Mouse (Mus musculus): ENCODE data around the gene Tmem189. TPM values are rescaled to one million over a fixed set of nuclear protein-coding genes. Genes with fewer than 3 reads are reported as not detected.

Gene Tmem189
- polyA plus RNA-seq, 1 experiment from 2014 or later: 35.5 TPM

GRCm38 (mm10) chr2:167695491-167695890, 5.9 kb upstream of the Tmem189 start:
- Histone ChIP-seq H3K27ac (replicated peaks; ENCODE audit: low read depth, low read length) (0 out of 2 replicates have a peak overlapping the region, but pooled peaks have one; percentile 3), H3K4me3 (ENCODE audit: low read depth, low read length) (no peak overlapping the region), H3K36me3 (ENCODE audit: control insufficient read depth, insufficient read depth, low read length) (no peaks in the 10 kb centered on the region), H3K27me3 (ENCODE audit: control insufficient read depth, insufficient read depth, low read length) (peaks cover 5% of the 10 kb centered on the region), H3K4me2 (ENCODE audit: low read depth, severe bottlenecking) (no peak overlapping the region), H3K9ac (ENCODE audit: low read length) (no peak overlapping the region), H3K9me3 (ENCODE audit: control insufficient read depth, low read length) (no peaks in the 10 kb centered on the region; the same call in 1 of the 2 replicates), H3K4me1 (ENCODE audit: control insufficient read depth, insufficient read depth, low read length) (no peaks in the 10 kb centered on the region)
- no peak for DNase-seq (ENCODE audit: low spot score)
- WGBS: 85% methylated on average over 14 of the region's 14 CpGs
- ATAC-seq (ENCODE audit: insufficient number of reproducible peaks, low FRiP score, low TSS enrichment, low read depth): no peak

- WGBS: 92% methylated on average over 7 of the region's 7 CpGs
- peaks cover 8% of the 10 kb centered on the region for H3K27me3 ChIP-seq (ENCODE audit: control insufficient read depth, insufficient read depth, low read length)
- ATAC-seq (ENCODE audit: insufficient number of reproducible peaks, low FRiP score, low TSS enrichment, low read depth) (no peak), DNase-seq (ENCODE audit: low spot score) (no peak)
- no peak overlapping the region for H3K4me3 ChIP-seq (ENCODE audit: low read depth, low read length)
- H3K4me1 ChIP-seq (ENCODE audit: control insufficient read depth, insufficient read depth, low read length): no peaks in the 10 kb centered on the region
- H3K36me3 ChIP-seq (ENCODE audit: control insufficient read depth, insufficient read depth, low read length): no peaks in the 10 kb centered on the region
- no peak overlapping the region for H3K27ac ChIP-seq (replicated peaks; ENCODE audit: low read depth, low read length)
- H3K9me3 ChIP-seq (ENCODE audit: control insufficient read depth, low read length): no peaks in the 10 kb centered on the region; the same call in 1 of the 2 replicates
- H3K4me2 ChIP-seq (ENCODE audit: low read depth, severe bottlenecking): no peak overlapping the region
- no peak overlapping the region for H3K9ac ChIP-seq (ENCODE audit: low read length)
Observed at GRCm38 (mm10) chr2:167694963-167695362, 5.3 kb upstream of the Tmem189 start.

- DNase-seq (ENCODE audit: low spot score) (no peak), ATAC-seq (ENCODE audit: insufficient number of reproducible peaks, low FRiP score, low TSS enrichment, low read depth) (no peak)
- Histone ChIP-seq H3K27me3 (ENCODE audit: control insufficient read depth, insufficient read depth, low read length) (peaks cover 15% of the 10 kb centered on the region), H3K4me1 (ENCODE audit: control insufficient read depth, insufficient read depth, low read length) (peaks cover 7% of the 10 kb centered on the region; the same call in 1 of the 2 replicates), H3K4me2 (ENCODE audit: low read depth, severe bottlenecking) (no peak overlapping the region), H3K4me3 (ENCODE audit: low read depth, low read length) (no peak overlapping the region), H3K9me3 (ENCODE audit: control insufficient read depth, low read length) (no peaks in the 10 kb centered on the region; the same call in 1 of the 2 replicates), H3K27ac (replicated peaks; ENCODE audit: low read depth, low read length) (no peak overlapping the region), H3K36me3 (ENCODE audit: control insufficient read depth, insufficient read depth, low read length) (no peaks in the 10 kb centered on the region), H3K9ac (ENCODE audit: low read length) (no peak overlapping the region)
- WGBS: 67% methylated on average over 1 of the region's 1 CpGs
Observed at GRCm38 (mm10) chr2:167694244-167694643, 4.6 kb upstream of the Tmem189 start.

- ATAC-seq (ENCODE audit: insufficient number of reproducible peaks, low FRiP score, low TSS enrichment, low read depth): no peak
Observed at GRCm38 (mm10) chr2:167693540-167693939, 3.9 kb upstream of the Tmem189 start.

GRCm38 (mm10) chr2:167692831-167693230, 3.2 kb upstream of the Tmem189 start:
- Histone ChIP-seq H3K4me3 (ENCODE audit: low read depth, low read length) (no peak overlapping the region), H3K4me2 (ENCODE audit: low read depth, severe bottlenecking) (no peak overlapping the region), H3K36me3 (ENCODE audit: control insufficient read depth, insufficient read depth, low read length) (no peaks in the 10 kb centered on the region), H3K27me3 (ENCODE audit: control insufficient read depth, insufficient read depth, low read length) (peaks cover 16% of the 10 kb centered on the region), H3K4me1 (ENCODE audit: control insufficient read depth, insufficient read depth, low read length) (peaks cover 9% of the 10 kb centered on the region; the same call in 1 of the 2 replicates), H3K27ac (replicated peaks; ENCODE audit: low read depth, low read length) (no peak overlapping the region), H3K9ac (ENCODE audit: low read length) (no peak overlapping the region), H3K9me3 (ENCODE audit: control insufficient read depth, low read length) (no peaks in the 10 kb centered on the region; the same call in 1 of the 2 replicates)
- ATAC-seq (ENCODE audit: insufficient number of reproducible peaks, low FRiP score, low TSS enrichment, low read depth): no peak
- 74% methylated on average over 3 of the region's 3 CpGs for WGBS
- DNase-seq (ENCODE audit: low spot score): no peak

More at GRCm38 (mm10) chr2:167693540-167693939, 3.9 kb upstream of the Tmem189 start:
- Histone ChIP-seq H3K27me3 (ENCODE audit: control insufficient read depth, insufficient read depth, low read length) (peaks cover 16% of the 10 kb centered on the region), H3K36me3 (ENCODE audit: control insufficient read depth, insufficient read depth, low read length) (no peaks in the 10 kb centered on the region), H3K9me3 (ENCODE audit: control insufficient read depth, low read length) (no peaks in the 10 kb centered on the region; the same call in 1 of the 2 replicates), H3K4me3 (ENCODE audit: low read depth, low read length) (no peak overlapping the region), H3K4me1 (ENCODE audit: control insufficient read depth, insufficient read depth, low read length) (peaks cover 9% of the 10 kb centered on the region; the same call in 1 of the 2 replicates), H3K27ac (replicated peaks; ENCODE audit: low read depth, low read length) (no peak overlapping the region), H3K9ac (ENCODE audit: low read length) (no peak overlapping the region), H3K4me2 (ENCODE audit: low read depth, severe bottlenecking) (no peak overlapping the region)
- no peak for DNase-seq (ENCODE audit: low spot score)
- WGBS: 94% methylated on average over 2 of the region's 2 CpGs

- Histone ChIP-seq H3K4me3 (ENCODE audit: low read depth, low read length) (no peak overlapping the region), H3K4me1 (ENCODE audit: control insufficient read depth, insufficient read depth, low read length) (peaks cover 9% of the 10 kb centered on the region; the same call in 1 of the 2 replicates), H3K36me3 (ENCODE audit: control insufficient read depth, insufficient read depth, low read length) (no peaks in the 10 kb centered on the region), H3K27me3 (ENCODE audit: control insufficient read depth, insufficient read depth, low read length) (peaks cover 20% of the 10 kb centered on the region), H3K9ac (ENCODE audit: low read length) (no peak overlapping the region), H3K9me3 (ENCODE audit: control insufficient read depth, low read length) (no peaks in the 10 kb centered on the region; the same call in 1 of the 2 replicates), H3K27ac (replicated peaks; ENCODE audit: low read depth, low read length) (no peak overlapping the region), H3K4me2 (ENCODE audit: low read depth, severe bottlenecking) (no peak overlapping the region)
- no peak for DNase-seq (ENCODE audit: low spot score)
- ATAC-seq (ENCODE audit: insufficient number of reproducible peaks, low FRiP score, low TSS enrichment, low read depth): no peak
- 85% methylated on average over 14 of the region's 14 CpGs for WGBS
Observed at GRCm38 (mm10) chr2:167691871-167692661, 2.4 kb upstream of the Tmem189 start.

GRCm38 (mm10) chr2:167691410-167691809, 1.8 kb upstream of the Tmem189 start:
- no peak overlapping the region for H3K4me2 ChIP-seq (ENCODE audit: low read depth, severe bottlenecking)
- H3K4me1 ChIP-seq (ENCODE audit: control insufficient read depth, insufficient read depth, low read length): peaks cover 9% of the 10 kb centered on the region; the same call in 1 of the 2 replicates
- DNase-seq (ENCODE audit: low spot score) (no peak), ATAC-seq (ENCODE audit: insufficient number of reproducible peaks, low FRiP score, low TSS enrichment, low read depth) (no peak)
- H3K4me3 ChIP-seq (ENCODE audit: low read depth, low read length): no peak overlapping the region
- 95% methylated on average over 6 of the region's 6 CpGs for WGBS
- H3K9me3 ChIP-seq (ENCODE audit: control insufficient read depth, low read length): no peaks in the 10 kb centered on the region; the same call in 1 of the 2 replicates
- H3K9ac ChIP-seq (ENCODE audit: low read length): no peak overlapping the region
- no peaks in the 10 kb centered on the region for H3K36me3 ChIP-seq (ENCODE audit: control insufficient read depth, insufficient read depth, low read length)
- peaks cover 20% of the 10 kb centered on the region for H3K27me3 ChIP-seq (ENCODE audit: control insufficient read depth, insufficient read depth, low read length)
- H3K27ac ChIP-seq (replicated peaks; ENCODE audit: low read depth, low read length): no peak overlapping the region

GRCm38 (mm10) chr2:167690962-167691311, 1.3 kb upstream of the Tmem189 start:
- no peak overlapping the region for H3K4me3 ChIP-seq (ENCODE audit: low read depth, low read length)
- no peak overlapping the region for H3K4me2 ChIP-seq (ENCODE audit: low read depth, severe bottlenecking)

More at GRCm38 (mm10) chr2:167690962-167691311, 1.3 kb upstream of the Tmem189 start:
- Histone ChIP-seq H3K27ac (replicated peaks; ENCODE audit: low read depth, low read length) (no peak overlapping the region), H3K36me3 (ENCODE audit: control insufficient read depth, insufficient read depth, low read length) (no peaks in the 10 kb centered on the region), H3K9me3 (ENCODE audit: control insufficient read depth, low read length) (no peaks in the 10 kb centered on the region; the same call in 1 of the 2 replicates), H3K27me3 (ENCODE audit: control insufficient read depth, insufficient read depth, low read length) (peaks cover 20% of the 10 kb centered on the region), H3K9ac (ENCODE audit: low read length) (no peak overlapping the region), H3K4me1 (ENCODE audit: control insufficient read depth, insufficient read depth, low read length) (peaks cover 9% of the 10 kb centered on the region; the same call in 1 of the 2 replicates)
- DNase-seq (ENCODE audit: low spot score) (no peak), ATAC-seq (ENCODE audit: insufficient number of reproducible peaks, low FRiP score, low TSS enrichment, low read depth) (no peak)
- WGBS: 88% methylated on average over 12 of the region's 12 CpGs
